Mouse (Mus musculus): ENCODE measurements around the gene Napepld. TPM values are rescaled to one million over a fixed set of nuclear protein-coding genes. Genes with fewer than 3 reads are reported as not detected.
"Not testable (repeated sequence)": the region's sequence is repeated elsewhere in the genome, so short reads cannot be mapped to it uniquely, and the experiment has no call there.

The Napepld gene
- polyA plus RNA-seq, 1 experiment from 2014 or later: 2.8 TPM

DNA sequence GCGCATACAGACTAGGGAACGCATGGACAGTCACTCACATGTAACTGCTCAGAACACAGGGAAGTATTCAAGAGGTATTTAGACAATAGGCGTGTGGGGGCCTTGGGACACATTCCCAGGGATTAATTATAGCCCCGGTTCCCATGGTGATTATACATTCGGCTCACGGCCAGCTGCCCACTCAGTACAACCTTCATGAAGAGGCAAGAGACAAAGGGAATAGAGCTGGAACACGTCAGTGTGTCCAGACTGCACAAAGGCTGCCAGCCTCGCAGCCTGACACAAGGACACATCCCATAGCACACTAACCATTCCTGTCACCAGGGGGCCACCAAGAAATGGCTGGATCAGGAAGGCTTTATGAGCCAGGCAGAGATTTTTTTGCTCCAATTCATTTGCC is 31.7 kb upstream of the Napepld start:
- WGBS: 50% methylated on average over 8 of the region's 8 CpGs
- Histone ChIP-seq H3K27me3 (no peaks in the 10 kb centered on the region), H3K36me3 (no peaks in the 10 kb centered on the region), H3K27ac (no peak overlapping the region), H3K4me2 (no peak overlapping the region), H3K4me3 (replicated peaks) (no peak overlapping the region), H3K9me3 (no peaks in the 10 kb centered on the region), H3K9ac (replicated peaks) (no peak overlapping the region), H3K4me1 (replicated peaks) (peaks cover 7% of the 10 kb centered on the region)
- ATAC-seq (ENCODE audit: insufficient number of reproducible peaks, insufficient read depth, low FRiP score, low TSS enrichment, low read depth): peak; percentile 37; the same call in 1 of the 2 replicates

GRCm38 (mm10) chr5:21732177-21732911 is 31.1 kb upstream of the Napepld start:
- Histone ChIP-seq H3K4me2 (no peak overlapping the region), H3K4me3 (replicated peaks) (no peak overlapping the region), H3K4me1 (replicated peaks) (peaks cover 4% of the 10 kb centered on the region), H3K9ac (replicated peaks) (no peak overlapping the region), H3K9me3 (no peaks in the 10 kb centered on the region), H3K27me3 (no peaks in the 10 kb centered on the region), H3K36me3 (no peaks in the 10 kb centered on the region), H3K27ac (no peak overlapping the region)
- WGBS: 83% methylated on average over 3 of the region's 3 CpGs
- ATAC-seq (ENCODE audit: insufficient number of reproducible peaks, insufficient read depth, low FRiP score, low TSS enrichment, low read depth): no peak

DNA sequence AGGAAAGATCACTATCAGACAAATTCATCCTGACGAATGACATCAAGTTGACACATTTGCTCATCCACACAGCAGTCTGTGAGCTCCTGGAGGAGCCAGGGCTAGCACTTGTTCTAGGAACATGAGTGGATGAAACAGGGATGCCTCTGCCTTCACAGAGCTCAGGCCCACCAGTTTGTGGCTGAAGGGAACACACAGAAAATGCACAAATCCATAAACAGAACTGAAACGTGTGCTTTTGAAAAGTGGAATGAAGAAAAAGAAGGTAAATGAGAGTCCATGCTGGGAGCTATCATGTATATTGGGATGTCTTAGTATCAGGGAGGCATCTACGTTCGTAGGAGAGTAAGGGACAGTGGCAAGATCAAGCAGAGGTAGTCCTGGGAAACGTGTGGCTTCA is 27.9 kb upstream of the Napepld start:
- H3K9ac ChIP-seq (replicated peaks): no peak overlapping the region
- ATAC-seq (ENCODE audit: insufficient number of reproducible peaks, insufficient read depth, low FRiP score, low TSS enrichment, low read depth): no peak
- H3K27ac ChIP-seq: no peak overlapping the region
- no peaks in the 10 kb centered on the region for H3K36me3 ChIP-seq
- H3K4me2 ChIP-seq: no peak overlapping the region
- peaks cover 9% of the 10 kb centered on the region for H3K4me1 ChIP-seq (replicated peaks)
- no peaks in the 10 kb centered on the region for H3K9me3 ChIP-seq
- no peaks in the 10 kb centered on the region for H3K27me3 ChIP-seq
- 83% methylated on average over 5 of the region's 5 CpGs for WGBS
- H3K4me3 ChIP-seq (replicated peaks): no peak overlapping the region

GRCm38 (mm10) chr5:21724872-21725271 is 23.7 kb upstream of the Napepld start:
- no peak overlapping the region for H3K4me2 ChIP-seq
- H3K27me3 ChIP-seq: no peaks in the 10 kb centered on the region
- no peak overlapping the region for H3K4me3 ChIP-seq (replicated peaks)
- H3K36me3 ChIP-seq: no peaks in the 10 kb centered on the region
- peaks cover 11% of the 10 kb centered on the region for H3K4me1 ChIP-seq (replicated peaks)
- ATAC-seq (ENCODE audit: insufficient number of reproducible peaks, insufficient read depth, low FRiP score, low TSS enrichment, low read depth): no peak; the same call in 1 of the 2 replicates
- WGBS: 38% methylated on average over 7 of the region's 7 CpGs
- H3K27ac ChIP-seq: peak overlapping the region; percentile 78
- no peaks in the 10 kb centered on the region for H3K9me3 ChIP-seq
- no peak overlapping the region for H3K9ac ChIP-seq (replicated peaks)

DNA sequence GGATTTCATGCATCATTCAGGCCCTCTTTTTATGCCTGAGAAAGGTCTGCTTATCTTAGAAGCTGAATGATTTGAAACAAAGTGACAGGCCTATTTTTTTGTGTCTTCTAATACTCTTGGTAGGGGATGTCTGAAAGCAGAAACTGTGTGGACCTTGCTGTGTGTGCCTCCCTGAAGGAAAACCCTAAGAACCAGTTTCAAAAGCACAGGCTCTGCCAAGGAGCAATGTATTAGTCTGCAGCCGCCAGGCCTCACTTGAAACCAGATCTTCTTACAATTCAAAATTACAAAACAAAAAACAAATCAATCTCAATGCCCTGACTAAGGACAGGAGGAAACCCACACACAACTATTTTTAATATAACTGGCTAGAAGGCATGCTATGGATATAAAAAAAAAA is 23.2 kb upstream of the Napepld start:
- ATAC-seq (ENCODE audit: insufficient number of reproducible peaks, insufficient read depth, low FRiP score, low TSS enrichment, low read depth): no peak

GRCm38 (mm10) chr5:21719209-21719608 is 18.0 kb upstream of the Napepld start:
- Histone ChIP-seq H3K4me1 (replicated peaks) (peaks cover 6% of the 10 kb centered on the region; the same call in 1 of the 2 replicates), H3K27ac (no peak overlapping the region), H3K4me2 (no peak overlapping the region), H3K4me3 (replicated peaks) (no peak overlapping the region), H3K9me3 (no peaks in the 10 kb centered on the region), H3K36me3 (no peaks in the 10 kb centered on the region), H3K9ac (replicated peaks) (no peak overlapping the region), H3K27me3 (no peaks in the 10 kb centered on the region)
- no peak for ATAC-seq (ENCODE audit: insufficient number of reproducible peaks, insufficient read depth, low FRiP score, low TSS enrichment, low read depth)
- WGBS: 87% methylated on average over 2 of the region's 2 CpGs

More for the DNA sequence above, 23.2 kb upstream of the Napepld start:
- Histone ChIP-seq H3K9me3 (no peaks in the 10 kb centered on the region), H3K4me3 (replicated peaks) (no peak overlapping the region), H3K4me2 (no peak overlapping the region), H3K4me1 (replicated peaks) (peaks cover 11% of the 10 kb centered on the region), H3K9ac (replicated peaks) (no peak overlapping the region), H3K27me3 (no peaks in the 10 kb centered on the region), H3K27ac (peak overlapping the region; percentile 78; the same call in 1 of the 2 replicates), H3K36me3 (no peaks in the 10 kb centered on the region)
- WGBS: 67% methylated on average over 1 of the region's 1 CpGs

- Histone ChIP-seq H3K4me3 (replicated peaks) (no peak overlapping the region), H3K27ac (no peak overlapping the region), H3K9ac (replicated peaks) (no peak overlapping the region), H3K9me3 (no peaks in the 10 kb centered on the region), H3K36me3 (no peaks in the 10 kb centered on the region), H3K27me3 (no peaks in the 10 kb centered on the region), H3K4me2 (no peak overlapping the region), H3K4me1 (replicated peaks) (peaks cover 12% of the 10 kb centered on the region; the same call in 1 of the 2 replicates)
- ATAC-seq (ENCODE audit: insufficient number of reproducible peaks, insufficient read depth, low FRiP score, low TSS enrichment, low read depth): no peak
- WGBS: 87% methylated on average over 5 of the region's 5 CpGs
These were observed 17.4 kb upstream of the Napepld start for GRCm38 (mm10) chr5:21718546-21718945.

DNA sequence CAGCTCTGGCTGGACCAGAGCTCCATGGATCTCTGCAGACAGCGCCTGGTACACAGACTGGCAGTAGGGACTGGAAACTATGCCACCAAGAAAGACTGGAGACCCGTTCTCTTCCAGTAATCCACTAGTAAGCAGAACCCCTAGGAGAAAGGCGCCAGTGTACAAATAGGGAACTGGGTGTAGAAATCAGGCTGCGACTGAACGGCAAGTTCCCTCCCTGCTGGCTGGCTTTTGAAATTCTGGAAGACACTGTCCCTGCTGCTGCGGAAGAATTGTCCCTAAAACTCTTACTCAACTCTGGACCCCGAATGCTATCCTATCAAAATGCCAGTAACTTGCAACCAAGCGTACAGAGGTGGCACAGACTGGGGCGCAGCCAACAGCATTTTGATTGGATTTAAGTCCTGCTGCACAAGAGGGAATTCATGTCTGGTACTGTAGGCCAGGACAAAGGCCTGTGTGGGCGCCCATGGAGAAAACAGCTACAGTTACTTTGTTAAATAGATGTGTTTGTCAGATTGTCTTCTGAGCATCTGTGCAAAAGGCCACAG is 16.0 kb upstream of the Napepld start:
- Histone ChIP-seq H3K4me2 (no peak overlapping the region), H3K4me1 (replicated peaks) (peaks cover 12% of the 10 kb centered on the region; the same call in 1 of the 2 replicates), H3K27ac (no peak overlapping the region), H3K27me3 (no peaks in the 10 kb centered on the region), H3K9me3 (no peaks in the 10 kb centered on the region), H3K4me3 (replicated peaks) (no peak overlapping the region), H3K9ac (replicated peaks) (no peak overlapping the region), H3K36me3 (no peaks in the 10 kb centered on the region)
- ATAC-seq (ENCODE audit: insufficient number of reproducible peaks, insufficient read depth, low FRiP score, low TSS enrichment, low read depth): no peak
- WGBS: 88% methylated on average over 10 of the region's 10 CpGs

DNA sequence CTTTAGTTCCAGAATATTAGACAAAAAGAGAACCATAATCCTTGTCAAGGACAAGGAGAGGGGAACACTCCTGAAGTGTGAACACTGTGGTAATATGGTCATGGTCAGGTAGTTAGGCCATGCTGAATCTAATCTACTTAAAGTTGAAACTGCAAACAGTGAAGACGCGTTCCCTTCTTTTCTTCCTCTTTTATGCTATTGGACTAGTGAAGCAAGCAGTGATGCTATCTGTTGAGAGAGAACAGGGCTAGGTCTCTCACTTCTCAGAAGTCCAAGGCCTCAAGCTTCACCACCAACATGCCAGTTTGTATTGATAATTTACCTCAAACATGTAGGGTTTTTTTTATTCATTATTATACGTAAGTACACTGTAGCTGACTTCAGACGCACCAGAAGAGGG is 13.3 kb upstream of the Napepld start:
- no peak for ATAC-seq (ENCODE audit: insufficient number of reproducible peaks, insufficient read depth, low FRiP score, low TSS enrichment, low read depth)
- Histone ChIP-seq H3K4me3 (replicated peaks) (no peak overlapping the region), H3K36me3 (no peaks in the 10 kb centered on the region), H3K9ac (replicated peaks) (no peak overlapping the region), H3K4me2 (no peak overlapping the region), H3K27me3 (no peaks in the 10 kb centered on the region), H3K4me1 (replicated peaks) (peaks cover 5% of the 10 kb centered on the region; the same call in 1 of the 2 replicates), H3K27ac (no peak overlapping the region), H3K9me3 (no peaks in the 10 kb centered on the region)
- 93% methylated on average over 4 of the region's 4 CpGs for WGBS

- no peak for ATAC-seq (ENCODE audit: insufficient number of reproducible peaks, insufficient read depth, low FRiP score, low TSS enrichment, low read depth)
- 72% methylated on average over 13 of the region's 13 CpGs for WGBS
- H3K9me3 ChIP-seq: peaks cover 5% of the 10 kb centered on the region; the same call in 1 of the 2 replicates
- H3K27ac ChIP-seq: no peak overlapping the region
- H3K4me2 ChIP-seq: no peak overlapping the region
- H3K4me1 ChIP-seq (replicated peaks): peaks cover 5% of the 10 kb centered on the region; the same call in 1 of the 2 replicates
- no peaks in the 10 kb centered on the region for H3K36me3 ChIP-seq
- no peaks in the 10 kb centered on the region for H3K27me3 ChIP-seq
- H3K9ac ChIP-seq (replicated peaks): no peak overlapping the region
- no peak overlapping the region for H3K4me3 ChIP-seq (replicated peaks)
These were observed 11.0 kb upstream of the Napepld start for GRCm38 (mm10) chr5:21712127-21712715.

DNA sequence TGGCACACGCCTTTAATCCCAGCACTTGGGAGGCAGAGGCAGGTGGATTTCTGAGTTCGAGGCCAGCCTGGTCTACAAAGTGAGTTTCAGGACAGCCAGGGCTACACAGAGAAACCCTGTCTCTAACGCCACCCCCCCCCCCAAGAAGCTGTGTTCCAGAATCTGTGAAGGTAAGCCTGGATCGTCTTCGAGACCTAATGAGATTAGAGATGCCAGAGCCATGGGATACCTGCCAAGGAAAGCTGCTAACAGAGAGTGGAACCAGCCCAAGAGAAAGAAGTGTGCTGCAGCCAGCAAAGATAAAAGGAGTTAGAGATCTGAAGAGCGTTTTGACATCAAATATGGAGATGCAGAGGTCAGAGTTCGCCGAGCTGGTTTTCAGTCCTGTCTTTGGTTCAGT is 6.8 kb upstream of the Napepld start:
- H3K4me3 ChIP-seq (replicated peaks); H3K4me1 ChIP-seq (replicated peaks); H3K4me2 ChIP-seq; H3K9ac ChIP-seq (replicated peaks); ATAC-seq (ENCODE audit: insufficient number of reproducible peaks, insufficient read depth, low FRiP score, low TSS enrichment, low read depth); H3K27ac ChIP-seq; H3K27me3 ChIP-seq; H3K9me3 ChIP-seq; H3K36me3 ChIP-seq: not testable (repeated sequence)
- WGBS: 94% methylated on average over 8 of the region's 8 CpGs

All from limb, embryonic 12.5 days (tissue).